Mouse (Mus musculus) midbrain, embryonic 12.5 days (tissue): Measurements from ENCODE around the gene Ttc6. TPM values are rescaled to one million over a fixed set of nuclear protein-coding genes. Genes with fewer than 3 reads are reported as not detected.

Experiments
- ATAC-seq: fragments of 200-750 bp; cut with Nextera tagmentation; 2 replicates; pipeline ENCODE4 v1.8.0; 2017; ENCODE audit warnings: low read depth, moderate TSS enrichment, moderate library complexity; ENCODE audit not compliant: low FRiP score
- H3K27ac ChIP-seq: fragments of 300-500 bp; sonication (generic); replicated peaks from 2 replicates; pipeline ENCODE4 v1.5.1; 2016; ENCODE audit warnings: mild to moderate bottlenecking
- H3K27me3 ChIP-seq: fragments of 300-500 bp; sonication (generic); 2 replicates; pipeline ENCODE4 v1.6.1; 2016; ENCODE audit warnings: mild to moderate bottlenecking
- H3K36me3 ChIP-seq: fragments of 300-500 bp; sonication (generic); 2 replicates; pipeline ENCODE4 v1.6.1; 2016
- H3K4me1 ChIP-seq: fragments of 300-500 bp; sonication (generic); 2 replicates; pipeline ENCODE4 v1.6.1; 2016
- H3K4me2 ChIP-seq: fragments of 300-500 bp; sonication (generic); replicated peaks from 2 replicates; pipeline ENCODE4 v1.6.1; 2016; ENCODE audit warnings: mild to moderate bottlenecking, moderate library complexity
- H3K4me3 ChIP-seq: fragments of 300-500 bp; sonication (generic); 2 replicates; pipeline ENCODE4 v1.5.1; 2016; ENCODE audit warnings: mild to moderate bottlenecking
- H3K9ac ChIP-seq: fragments of 300-500 bp; sonication (generic); replicated peaks from 2 replicates; pipeline ENCODE4 v1.6.1; 2016; ENCODE audit warnings: mild to moderate bottlenecking, moderate library complexity
- H3K9me3 ChIP-seq: fragments of 300-500 bp; sonication (generic); 2 replicates; pipeline ENCODE4 v1.6.1; 2016; ENCODE audit warnings: mild to moderate bottlenecking
- WGBS: fragments of 180-500 bp; shearing (Covaris S2); methylation state at CpG from one replicate; pipeline ENCODE4 v1.1.7; 2016; 5-methylcytosine and 5-hydroxymethylcytosine counted together
- polyA plus RNA-seq: library from polyadenylated mRNA; unstranded; fragments of >200 nt; fragmentation: Nextera tagmentation; extraction: Ambion mirVana; gene quantifications from 2 replicates; pipeline ENCODE4 v1.2.1, GENCODE M21; 2016

The Ttc6 gene
- polyA plus RNA-seq, 1 experiment from 2014 or later = 3.6 TPM

- no peak overlapping the region for H3K4me3 ChIP-seq
- 0 out of 2 replicates have a peak overlapping the region, but pooled peaks have one; percentile 41 for H3K9ac ChIP-seq
- peak overlapping the region; percentile 34 for H3K4me2 ChIP-seq
- no peaks in the 10 kb centered on the region for H3K36me3 ChIP-seq
- H3K27me3 ChIP-seq = no peaks in the 10 kb centered on the region
- ATAC-seq = no peak
- WGBS = 4% methylated on average over 12 of the region's 12 CpGs
- H3K27ac ChIP-seq = no peak overlapping the region
- H3K4me1 ChIP-seq = peaks cover 9% of the 10 kb centered on the region; the same call in 1 of the 2 replicates
- no peaks in the 10 kb centered on the region for H3K9me3 ChIP-seq
These were observed 212.5 kb downstream of the Ttc6 start for GRCm38 (mm10) chr12:57776290-57776997.

- peak; percentile 63; the same call in 1 of the 2 replicates for ATAC-seq
- 65% methylated on average over 5 of the region's 5 CpGs for WGBS
- Histone ChIP-seq H3K4me1 (peaks cover 3% of the 10 kb centered on the region; the same call in 1 of the 2 replicates), H3K36me3 (no peaks in the 10 kb centered on the region), H3K27ac (no peak overlapping the region), H3K27me3 (no peaks in the 10 kb centered on the region), H3K9ac (no peak overlapping the region), H3K4me2 (no peak overlapping the region), H3K9me3 (no peaks in the 10 kb centered on the region), H3K4me3 (no peak overlapping the region)
These were observed 218.0 kb downstream of the Ttc6 start for GRCm38 (mm10) chr12:57781926-57782325.

- ATAC-seq = peak; percentile 65
- WGBS = 21% methylated on average over 5 of the region's 5 CpGs
- Histone ChIP-seq H3K4me1 (no peaks in the 10 kb centered on the region), H3K4me2 (no peak overlapping the region), H3K27me3 (no peaks in the 10 kb centered on the region), H3K27ac (no peak overlapping the region), H3K4me3 (no peak overlapping the region), H3K9me3 (no peaks in the 10 kb centered on the region), H3K36me3 (no peaks in the 10 kb centered on the region), H3K9ac (no peak overlapping the region)
These were observed 223.6 kb downstream of the Ttc6 start for GRCm38 (mm10) chr12:57787471-57787870.

Other genes starting within 250 kb of the Ttc6 start
- 3.8 and 4.2 TPM in 2 replicates for gene Foxa1, start 17.2 kb upstream of the Ttc6 start, polyA plus RNA-seq